Mouse (Mus musculus): Measurements from ENCODE around the gene Gm21973. TPM values are rescaled to one million over a fixed set of nuclear protein-coding genes. Genes with fewer than 3 reads are reported as not detected.

The Gm21973 gene
- total RNA-seq, 2 experiments from 2014 or later: not detected

GRCm38 (mm10) chr15:10400415-10400814 is 75.2 kb downstream of the Gm21973 start:
- no peak for DNase-seq

- no peak for DNase-seq
Measured at GRCm38 (mm10) chr15:10409842-10410241, 84.7 kb downstream of the Gm21973 start.

GRCm38 (mm10) chr15:10410881-10411280 is 85.7 kb downstream of the Gm21973 start:
- no peak for DNase-seq

GRCm38 (mm10) chr15:10413656-10414055 is 88.5 kb downstream of the Gm21973 start:
- no peak for DNase-seq

- DNase-seq: no peak
Measured at GRCm38 (mm10) chr15:10421138-10421784, 96.1 kb downstream of the Gm21973 start.

GRCm38 (mm10) chr15:10421785-10422144 is 96.6 kb downstream of the Gm21973 start:
- no peak for DNase-seq

Other genes starting within 250 kb of the Gm21973 start
- 1 to 10 TPM; 4.3 to 5.7 TPM for gene Prlr, start 148.1 kb upstream of the Gm21973 start, total RNA-seq (2021)
- not detected for gene Agxt2, start 33.2 kb downstream of the Gm21973 start, total RNA-seq (2021)
- gene Dnajc21, start 145.1 kb downstream of the Gm21973 start, total RNA-seq (2021): 10 to 100 TPM; 26.3 to 28.6 TPM
- 10 to 100 TPM; 23.0 to 26.3 TPM for gene Brix1, start 160.6 kb downstream of the Gm21973 start, total RNA-seq (2021)
- gene Rad1, start 160.6 kb downstream of the Gm21973 start, total RNA-seq (2021): 1 to 10 TPM; 6.1 to 7.8 TPM
- gene Ttc23l, start 233.3 kb downstream of the Gm21973 start, total RNA-seq (2021): not detected

All from gastrocnemius, postnatal 10 days (tissue).